Mouse (Mus musculus) C2C12 (cell line): Measurements from ENCODE around the gene Kng1. TPM values are rescaled to one million over a fixed set of nuclear protein-coding genes. Genes with fewer than 3 reads are reported as not detected.

Experiments used
- H3K27me3 ChIP-seq: one replicate; pipeline ENCODE4 v1.6.1; 2011; ENCODE audit not compliant: control insufficient read depth, insufficient read depth, insufficient read length
- H3K36me3 ChIP-seq: one replicate; pipeline ENCODE4 v1.6.1; 2011; ENCODE audit not compliant: control insufficient read depth, insufficient read depth
- H3K4me3 ChIP-seq: one replicate; pipeline ENCODE4 v1.5.1; 2011; ENCODE audit warnings: mild to moderate bottlenecking, control low read depth; ENCODE audit not compliant: poor library complexity, insufficient read depth, severe bottlenecking
- H3K79me2 ChIP-seq: one replicate; pipeline ENCODE4 v1.6.1; 2011; ENCODE audit not compliant: control insufficient read depth, insufficient read depth
- H3K79me3 ChIP-seq: one replicate; pipeline ENCODE4 v1.6.1; 2011; ENCODE audit warnings: low read depth, control low read depth
- H3ac ChIP-seq: one replicate; pipeline ENCODE3; 2011; ENCODE audit warnings: low read depth; ENCODE audit not compliant: control insufficient read depth, insufficient read length
- CEBPB ChIP-seq: IDR thresholded peaks from one replicate; pipeline ENCODE4 v1.6.1; 2011; ENCODE audit warnings: low read depth, mild to moderate bottlenecking, control low read depth, moderate library complexity
- CTCF ChIP-seq: IDR thresholded peaks from one replicate; pipeline ENCODE4 v1.5.1; 2011; ENCODE audit not compliant: control insufficient read depth, insufficient read depth, insufficient read length
- FOSL1 ChIP-seq: IDR thresholded peaks from one replicate; pipeline ENCODE4 v1.8.0; 2011; ENCODE audit warnings: mild to moderate bottlenecking, low read length; ENCODE audit not compliant: poor library complexity, insufficient read depth, severe bottlenecking
- MAX ChIP-seq: IDR thresholded peaks from one replicate; pipeline ENCODE4 v1.6.1; 2011; ENCODE audit warnings: mild to moderate bottlenecking, control low read depth
- MYOD1 ChIP-seq: IDR thresholded peaks from one replicate; pipeline ENCODE4 v1.6.1; 2011; ENCODE audit warnings: low read depth; ENCODE audit not compliant: control insufficient read depth, insufficient read length
- MYOG ChIP-seq: IDR thresholded peaks from one replicate; pipeline ENCODE4 v1.6.1; 2011; ENCODE audit not compliant: control insufficient read depth, insufficient read length; ENCODE audit errors: extremely low read depth
- USF1 ChIP-seq: IDR thresholded peaks from one replicate; pipeline ENCODE4 v1.6.1; 2011; ENCODE audit warnings: low read depth, mild to moderate bottlenecking, control low read depth, moderate library complexity
- microRNA-seq: library from miRNA; unstranded; fragments of <30 nt; microRNA quantifications from one replicate; pipeline ENCODE4, GENCODE M21; 2019; ENCODE audit warnings: borderline microRNAs expressed
- polyA plus RNA-seq: library from polyadenylated mRNA; unstranded; fragments of >200 nt; fragmentation: generic; extraction: Trizol; gene quantifications from one replicate; pipeline ENCODE4 v1.2.1, GENCODE M21; 2012; ENCODE audit warnings: missing spikeins

Kng1 gene
- polyA plus RNA-seq, 1 experiment: not detected

GRCm38 (mm10) chr16:23127311-23127672, 69.6 kb downstream of the Kng1 start:
- Histone ChIP-seq H3ac (peak overlapping the region; percentile 20), H3K4me3 (peak overlapping the region; percentile 74), H3K79me2 (peaks cover 35% of the 10 kb centered on the region), H3K79me3 (peaks cover 21% of the 10 kb centered on the region), H3K27me3 (no peaks in the 10 kb centered on the region), H3K36me3 (peaks cover 28% of the 10 kb centered on the region)
- TF ChIP-seq MYOG (no peak), USF1 (no peak), MYOD1 (no peak), MAX (no peak), CTCF (no peak), FOSL1 (no peak), CEBPB (no peak)

- Histone ChIP-seq H3ac (peak within 1 kb of the TSS; percentile 85), H3K36me3 (peaks cover 22% of the 10 kb centered on the region), H3K79me3 (peaks cover 21% of the 10 kb centered on the region), H3K4me3 (peak within 1 kb of the TSS; percentile 74), H3K27me3 (no peaks in the 10 kb centered on the region), H3K79me2 (peaks cover 35% of the 10 kb centered on the region)
- TF ChIP-seq USF1: no peak
- peak; percentile 61 for TF ChIP-seq MAX
These were observed 70.2 kb downstream of the Kng1 start, which contains the start of gene Rfc4 for GRCm38 (mm10) chr16:23127673-23128375. Rfc4 (minus strand) TSS chr16:23127737.

- H3K4me3 ChIP-seq: no peak overlapping the region
- H3K27me3 ChIP-seq: no peaks in the 10 kb centered on the region
- no peak for TF ChIP-seq FOSL1
- no peak for TF ChIP-seq MAX
- TF ChIP-seq USF1: no peak
- TF ChIP-seq MYOG: no peak
- TF ChIP-seq MYOD1: no peak
- H3K79me2 ChIP-seq: peaks cover 32% of the 10 kb centered on the region
- H3K79me3 ChIP-seq: peaks cover 20% of the 10 kb centered on the region
- no peak overlapping the region for H3ac ChIP-seq
- peaks cover 5% of the 10 kb centered on the region for H3K36me3 ChIP-seq
These were observed 72.6 kb downstream of the Kng1 start for GRCm38 (mm10) chr16:23130303-23130702.

Small RNA genes within 50 kb of the gene (microRNA-seq; reads per million reads assigned to microRNA genes)
- not detected for gene Gm49346

Other genes starting within 250 kb of the Kng1 start
- gene Crygs, start 246.3 kb upstream of the Kng1 start, polyA plus RNA-seq: not detected
- gene Tbccd1, start 200.2 kb upstream of the Kng1 start, polyA plus RNA-seq: 9.9 TPM
- gene Dnajb11, start 200.0 kb upstream of the Kng1 start, polyA plus RNA-seq: 70.2 TPM
- not detected for gene Ahsg, start 166.6 kb upstream of the Kng1 start, polyA plus RNA-seq
- 2.3 TPM for gene Fetub, start 139.5 kb upstream of the Kng1 start, polyA plus RNA-seq
- gene Hrg, start 106.8 kb upstream of the Kng1 start, polyA plus RNA-seq: not detected
- not detected for gene Kng2, start 28.4 kb upstream of the Kng1 start, polyA plus RNA-seq
- 86.9 TPM for gene Eif4a2, start 49.6 kb downstream of the Kng1 start, polyA plus RNA-seq
- gene Rfc4, start 69.9 kb downstream of the Kng1 start, polyA plus RNA-seq: 39.8 TPM
- gene Adipoq, start 88.7 kb downstream of the Kng1 start, polyA plus RNA-seq: not detected
- 6.2 TPM for gene St6gal1, start 166.9 kb downstream of the Kng1 start, polyA plus RNA-seq